Mouse (Mus musculus) embryonic stem cell, embryonic (primary cell): ENCODE data around the gene Grin2a.

Experiments
- CTCF ChIA-PET, 4 experiments: fragments of 300-600 bp in 2 of 4; fragments of 350-600 bp in 2 of 4; sonication (Branson Sonifier 250); formaldehyde crosslinking; loops; one replicate each; lab custom pipeline; 2022; ENCODE audit warnings: inconsistent platforms in 2 of 4; lab: Charles Lee
- POLR2A ChIA-PET, 4 experiments: fragments of 300-600 bp in 2 of 4; fragments of 350-600 bp in 2 of 4; sonication (Branson Sonifier 250); formaldehyde crosslinking; loops; one replicate each; lab custom pipeline; 2022; ENCODE audit warnings: antibody characterized with exemption in 4 of 4, inconsistent platforms in 1 of 4; lab: Charles Lee

The Grin2a gene

GRCm38 (mm10) chr16:9994951-9995813, at the start of gene Grin2a:
TSS of gene Grin2a (minus strand) at chr16:9995560.
- CTCF ChIA-PET, result interaction anchor here in 3 of 4 experiments (0.5 to 2.5 kb wide), 11 partner anchors 14 to 1111 kb away, joined by 3 to 10 read pairs (median 4); no protein-coding TSS in a partner anchor
- POLR2A ChIA-PET, result interaction anchor here in 3 of 4 experiments (0.6 to 1.3 kb wide), 3 partner anchors 78 to 1173 kb away, joined by 3 to 4 read pairs (median 3); partner anchors contain the start of gene Atf7ip2 (in 1 of the 3)

- CTCF ChIA-PET, result interaction anchor here in 3 of 4 experiments (0.6 to 1.6 kb wide), 5 partner anchors 26 to 258 kb away, joined by 3 to 4 read pairs (median 3); partner anchors contain the start of gene Grin2a (in 1 of the 3)
Measured at GRCm38 (mm10) chr16:10035582-10036215, 40.3 kb upstream of the Grin2a start.

GRCm38 (mm10) chr16:10033416-10033979, 38.1 kb upstream of the Grin2a start:
- ChIA-PET CTCF (no interaction called here), POLR2A (interaction anchor here in 1 of 4 experiments (1.1 kb wide), 1 partner anchor 28 kb away, joined by 3 read pairs; no protein-coding TSS in a partner anchor)

More at GRCm38 (mm10) chr16:10035582-10036215, 40.3 kb upstream of the Grin2a start:
- POLR2A ChIA-PET, result interaction anchor here in 1 of 4 experiments (0.9 to 1.4 kb wide), 2 partner anchors 13 to 19 kb away, joined by 3 read pairs; no protein-coding TSS in a partner anchor

- CTCF ChIA-PET, result no interaction called here
- POLR2A ChIA-PET, result no interaction called here
Measured at GRCm38 (mm10) chr16:10031891-10032290, 36.5 kb upstream of the Grin2a start.

GRCm38 (mm10) chr16:10026741-10027140, 31.4 kb upstream of the Grin2a start:
- POLR2A ChIA-PET, result no interaction called here

GRCm38 (mm10) chr16:10009743-10010142, 14.4 kb upstream of the Grin2a start:
- CTCF ChIA-PET, result interaction anchor here (0.6 to 1.7 kb wide), 26 partner anchors 9 to 1001 kb away, joined by 3 to 13 read pairs (median 4); partner anchors contain the start of gene Grin2a (in 2 of the 4)
- POLR2A ChIA-PET, result interaction anchor here in 1 of 4 experiments (0.6 kb wide), 2 partner anchors 11 to 276 kb away, joined by 4 read pairs; no protein-coding TSS in a partner anchor

More at GRCm38 (mm10) chr16:10026741-10027140, 31.4 kb upstream of the Grin2a start:
- CTCF ChIA-PET, result no interaction called here

- CTCF ChIA-PET, result no interaction called here
- POLR2A ChIA-PET, result no interaction called here
Measured at GRCm38 (mm10) chr16:10005606-10006005, 10.2 kb upstream of the Grin2a start.

GRCm38 (mm10) chr16:10004096-10004495, 8.7 kb upstream of the Grin2a start:
- ChIA-PET POLR2A (interaction anchor here in 1 of 4 experiments (0.8 kb wide), 1 partner anchor 63 kb away, joined by 3 read pairs; no protein-coding TSS in a partner anchor), CTCF (no interaction called here)

- POLR2A ChIA-PET, result no interaction called here
Measured at GRCm38 (mm10) chr16:10003001-10003400, 7.6 kb upstream of the Grin2a start.

GRCm38 (mm10) chr16:10001601-10002000, 6.2 kb upstream of the Grin2a start:
- CTCF ChIA-PET, result interaction anchor here in 2 of 4 experiments (0.6 kb wide), 3 partner anchors 136 to 874 kb away, joined by 4 to 7 read pairs (median 6); no protein-coding TSS in a partner anchor
- POLR2A ChIA-PET, result interaction anchor here in 2 of 4 experiments (0.5 to 0.7 kb wide), 2 partner anchors 19 to 1531 kb away, joined by 3 to 4 read pairs; partner anchors contain the start of gene Mettl22 (in 1 of the 2)

More at GRCm38 (mm10) chr16:10003001-10003400, 7.6 kb upstream of the Grin2a start:
- CTCF ChIA-PET, result no interaction called here

GRCm38 (mm10) chr16:9999926-10000325, 4.6 kb upstream of the Grin2a start:
- CTCF ChIA-PET, result interaction anchor here in 2 of 4 experiments (0.6 to 1.7 kb wide), 2 partner anchors 10 to 1120 kb away, joined by 3 to 6 read pairs; no protein-coding TSS in a partner anchor
- POLR2A ChIA-PET, result no interaction called here

GRCm38 (mm10) chr16:9997931-9998330, 2.6 kb upstream of the Grin2a start:
- POLR2A ChIA-PET, result no interaction called here
- CTCF ChIA-PET, result interaction anchor here (0.5 to 1.4 kb wide), 9 partner anchors 12 to 1126 kb away, joined by 3 to 6 read pairs (median 4); no protein-coding TSS in a partner anchor

- POLR2A ChIA-PET, result interaction anchor here in 1 of 4 experiments (0.6 to 1.1 kb wide), 2 partner anchors 526 to 1310 kb away, joined by 3 read pairs; no protein-coding TSS in a partner anchor
- CTCF ChIA-PET, result interaction anchor here in 3 of 4 experiments (0.5 to 2.5 kb wide), 6 partner anchors 14 to 1112 kb away, joined by 3 to 10 read pairs (median 4); no protein-coding TSS in a partner anchor
Measured at GRCm38 (mm10) chr16:9995814-9996210, 452 bp upstream of the Grin2a start.

- POLR2A ChIA-PET, result interaction anchor here in 3 of 4 experiments (0.6 to 1.3 kb wide), 3 partner anchors 79 to 1172 kb away, joined by 3 to 4 read pairs (median 3); partner anchors contain the start of gene Atf7ip2 (in 1 of the 3)
- CTCF ChIA-PET, result interaction anchor here in 3 of 4 experiments (0.6 to 2.5 kb wide), 11 partner anchors 11 to 1110 kb away, joined by 3 to 10 read pairs (median 4); no protein-coding TSS in a partner anchor
Measured at GRCm38 (mm10) chr16:9994041-9994950, 1.1 kb downstream of the Grin2a start.

GRCm38 (mm10) chr16:9993255-9994040, 1.9 kb downstream of the Grin2a start:
- ChIA-PET POLR2A (interaction anchor here in 3 of 4 experiments (0.7 to 1.3 kb wide), 8 partner anchors 199 to 1406 kb away, joined by 3 to 4 read pairs (median 3); partner anchors contain the start of gene Atf7ip2 (in 1 of the 3)), CTCF (interaction anchor here (0.5 to 2.5 kb wide), 30 partner anchors 9 to 1154 kb away, joined by 3 to 10 read pairs (median 3); no protein-coding TSS in a partner anchor)
